8 mouse cellular contexts compared by ENCODE assay signal in genomic region chr1:169917998-169918397, GRCm38 (mm10). TPM values are rescaled to one million over a fixed set of nuclear protein-coding genes. Genes with fewer than 3 reads are reported as not detected.
DNase-seq lines count a peak whose midpoint lies in the region; ATAC-seq and TF ChIP-seq lines count a peak whose summit lies in the region.

No protein-coding gene starts in this region.

- intact Hi-C loops in left cerebral cortex, postnatal 14 days (cut with DNase I), result loop anchor here (1.0 to 2.0 kb wide), 2 partner anchors 171 to 248 kb away; partner anchors contain the start of gene Rgs4

- H3K9me3 ChIP-seq in intestine, embryonic 15.5 days, result no peaks in the 10 kb centered on the region

- H3K4me3 ChIP-seq in intestine, embryonic 15.5 days (replicated peaks), result no peak overlapping the region
- H3K4me3 ChIP-seq in small intestine, adult 2 months (ENCODE audit: low read depth, low read length), result no peak overlapping the region

- 37% methylated on average over 4 of the region's 4 CpGs for WGBS in intestine, embryonic 15.5 days
- 15% methylated on average over 4 of the region's 4 CpGs for WGBS in small intestine, adult 2 months

- peaks cover 10% of the 10 kb centered on the region for H3K4me1 ChIP-seq in intestine, embryonic 15.5 days (replicated peaks)
- peaks cover 4% of the 10 kb centered on the region; the same call in 1 of the 2 replicates for H3K4me1 ChIP-seq in small intestine, adult 2 months (ENCODE audit: control insufficient read depth, insufficient read depth, insufficient read length, low read length)

- peak; percentile 76; the same call in 1 of the 2 replicates for TF ChIP-seq CTCF in small intestine, adult 2 months (IDR thresholded peaks at IDR 0.05; ENCODE audit: extremely low read depth, insufficient read length, insufficient replicate concordance, low read depth, low read length)

- no peaks in the 10 kb centered on the region for H3K36me3 ChIP-seq in intestine, embryonic 15.5 days
- H3K36me3 ChIP-seq in small intestine, adult 2 months (ENCODE audit: control insufficient read depth, insufficient read depth, low read length), result no peaks in the 10 kb centered on the region

- H3K27ac ChIP-seq in intestine, embryonic 15.5 days, result peak overlapping the region; percentile 65
- no peak overlapping the region for H3K27ac ChIP-seq in small intestine, adult 2 months (ENCODE audit: insufficient read depth, low read depth, low read length)

- no peak overlapping the region for H3K4me2 ChIP-seq in intestine, embryonic 15.5 days (replicated peaks)

- peak; percentile 44 for DNase-seq in ovary, postnatal 14 days (ENCODE audit: low spot score)
- no peak for DNase-seq in ovary, postnatal 10 days (ENCODE audit: low spot score)
- DNase-seq in brain, adult 2 months (ENCODE audit: low read depth, low spot score), result peak; percentile 86
- DNase-seq in frontal cortex, postnatal 36 days (ENCODE audit: low spot score in 2 of 2), result peak; percentile 70 to 81
- DNase-seq in left cerebral cortex, postnatal 14 days (ENCODE audit: low spot score in 2 of 2), result peak; percentile 75 to 79

- no peak overlapping the region for H3K9ac ChIP-seq in intestine, embryonic 15.5 days

- H3K27me3 ChIP-seq in intestine, embryonic 15.5 days (replicated peaks), result no peaks in the 10 kb centered on the region
- H3K27me3 ChIP-seq in small intestine, adult 2 months (ENCODE audit: control insufficient read depth, insufficient read depth, low read length), result no peaks in the 10 kb centered on the region

- TF ChIP-seq POLR2A in small intestine, adult 2 months (IDR thresholded peaks at IDR 0.05; ENCODE audit: low read depth, low read length), result no peak

- ATAC-seq in intestine, embryonic 15.5 days, result peak; percentile 50
- peak; percentile 75 for ATAC-seq in megakaryocyte progenitor cell, adult 5-6 weeks (replicated peaks; ENCODE audit: poor library complexity)

RNA-seq across cellular contexts. Expression of gene Ccdc190, which starts 10.4 kb away (rescaled TPM):
- polyA plus RNA-seq in intestine, embryonic 15.5 days (2015; fragmentation: Nextera tagmentation; extraction: Ambion mirVana), result 0.14 TPM in 1 of 2 replicates, not detected in the other
- total RNA-seq in left cerebral cortex, postnatal 14 days (2021), result 10 to 100 TPM; 10.6 to 15.9 TPM
- not detected in 2 replicates for total RNA-seq in megakaryocyte progenitor cell, adult 5-6 weeks (2015)
- total RNA-seq in megakaryocyte progenitor cell, adult 5-6 weeks (2017), result not detected in 2 replicates
- polyA plus RNA-seq in small intestine, adult 2 months (2012; rRNA removed), result 0.14 TPM in 1 of 2 replicates, not detected in the other

RNA-seq across cellular contexts. Expression of gene Hsd17b7, which starts 51.0 kb away (rescaled TPM):
- polyA plus RNA-seq in intestine, embryonic 15.5 days (2015; fragmentation: Nextera tagmentation; extraction: Ambion mirVana), result 21.7 and 27.1 TPM in 2 replicates
- 10 to 100 TPM; 16.6 to 19.8 TPM for total RNA-seq in left cerebral cortex, postnatal 14 days (2021)
- 2.6 and 4.7 TPM in 2 replicates for total RNA-seq in megakaryocyte progenitor cell, adult 5-6 weeks (2015)
- total RNA-seq in megakaryocyte progenitor cell, adult 5-6 weeks (2017), result 3.0 and 3.1 TPM in 2 replicates
- 2.5 and 3.6 TPM in 2 replicates for polyA plus RNA-seq in small intestine, adult 2 months (2012; rRNA removed)

Comparison
In these comparisons a context has a peak if more than half of its experiments do, and no peak if none do; other contexts are left out.
1. RNA of gene Ccdc190, which starts 10.4 kb away (total RNA-seq): 10.6 to 15.9 TPM in left cerebral cortex, postnatal 14 days; not detected in megakaryocyte progenitor cell, adult 5-6 weeks; every median in the first group is over 10 times any median in the second.